Mouse (Mus musculus) c-Kit-negative CD71-positive TER-119-positive erythroid progenitor cells, embryonic 14.5 days (primary cell): Measurements from ENCODE around the gene Ank2.

Source experiments
- DNase-seq: peaks from one replicate; pipeline ENCODE4 v3.0.0-alpha.2; 2013; ENCODE audit warnings: low read depth, low spot score

Ank2 gene

GRCm38 (mm10) chr3:126886644-126887043 is 612.5 kb downstream of the Ank2 start:
- no peak for DNase-seq

- no peak for DNase-seq
Measured at GRCm38 (mm10) chr3:126886090-126886489, 613.1 kb downstream of the Ank2 start.

GRCm38 (mm10) chr3:126878233-126878632 is 620.9 kb downstream of the Ank2 start:
- no peak for DNase-seq
